Mouse (Mus musculus): Measurements from ENCODE around the gene C8g. TPM values are rescaled to one million over a fixed set of nuclear protein-coding genes. Genes with fewer than 3 reads are reported as not detected.

Gene C8g
- total RNA-seq, 1 experiment: 2.1 TPM

GRCm38 (mm10) chr2:25492988-25493387 is 8.5 kb downstream of the C8g start:
- no peak for DNase-seq (ENCODE audit: low read depth, low spot score)
- H3K4me1 ChIP-seq (ENCODE audit: control insufficient read depth in 2 of 2, insufficient read depth in 2 of 2, low read length in 2 of 2, poor library complexity in 1 of 2): peaks cover 0 to 3% of the 10 kb centered on the region in 2 experiments; a peak in 1 of 4 replicates
- H3K4me3 ChIP-seq (ENCODE audit: insufficient read depth in 1 of 2, low read depth in 1 of 2, low read length in 2 of 2, poor library complexity in 1 of 2, severe bottlenecking in 1 of 2): no peak overlapping the region
- no peak overlapping the region for H3K9ac ChIP-seq (ENCODE audit: insufficient read depth, low read depth, low read length, poor library complexity, severe bottlenecking)
- no peaks in the 10 kb centered on the region for H3K9me3 ChIP-seq (ENCODE audit: control insufficient read depth, insufficient read depth, low read depth, low read length)
- TF ChIP-seq ZC3H11A (IDR thresholded peaks at IDR 0.05; ENCODE audit: borderline replicate concordance, low read depth, low read length) (no peak), ZNF384 (IDR thresholded peaks at IDR 0.05; ENCODE audit: low read depth, low read length) (no peak), HCFC1 (IDR thresholded peaks at IDR 0.05; ENCODE audit: borderline replicate concordance, insufficient read depth, low read length) (no peak), CHD2 (IDR thresholded peaks at IDR 0.05; ENCODE audit: low read depth, low read length) (no peak), MAFK (IDR thresholded peaks at IDR 0.05; ENCODE audit: insufficient read depth, low read depth, low read length) (no peak)
- in situ Hi-C loops (cut with MboI; ENCODE audit: low sequenced_read_pairs in 2 of 2, unreplicated experiment in 2 of 2): no loop called here
- H3K27ac ChIP-seq (ENCODE audit: insufficient read depth, low read depth, low read length, poor library complexity, severe bottlenecking): no peak overlapping the region
- H3K36me3 ChIP-seq (ENCODE audit: control insufficient read depth, insufficient read depth, low read length, poor library complexity, severe bottlenecking): no peaks in the 10 kb centered on the region

DNA sequence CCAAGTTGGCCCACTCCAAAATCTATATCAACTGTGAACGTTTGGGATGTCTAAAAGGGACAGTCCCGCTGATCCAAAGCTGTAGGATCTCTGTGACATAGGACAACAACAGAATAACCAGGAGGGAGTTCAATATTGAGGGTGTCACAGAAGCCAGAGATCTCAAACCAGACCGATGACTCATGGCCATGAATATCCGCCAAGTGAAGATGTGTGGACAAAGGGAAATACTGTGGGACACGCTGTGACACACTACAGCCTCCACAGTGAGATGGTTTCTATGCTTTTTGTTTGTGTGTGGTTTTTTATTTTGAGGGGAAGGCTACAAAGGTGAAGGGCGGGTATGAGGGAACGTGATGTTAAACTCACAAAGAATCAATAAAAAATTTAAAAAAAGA is 12.8 kb downstream of the C8g start:
- Histone ChIP-seq H3K27ac (ENCODE audit: insufficient read depth, low read depth, low read length, poor library complexity, severe bottlenecking) (no peak overlapping the region), H3K36me3 (ENCODE audit: control insufficient read depth, insufficient read depth, low read length, poor library complexity, severe bottlenecking) (no peaks in the 10 kb centered on the region), H3K9me3 (ENCODE audit: control insufficient read depth, insufficient read depth, low read depth, low read length) (no peaks in the 10 kb centered on the region), H3K4me3 (ENCODE audit: insufficient read depth in 1 of 2, low read depth in 1 of 2, low read length in 2 of 2, poor library complexity in 1 of 2, severe bottlenecking in 1 of 2) (no peak overlapping the region), H3K9ac (ENCODE audit: insufficient read depth, low read depth, low read length, poor library complexity, severe bottlenecking) (no peak overlapping the region), H3K4me1 (ENCODE audit: control insufficient read depth in 2 of 2, insufficient read depth in 2 of 2, low read length in 2 of 2, poor library complexity in 1 of 2) (no peaks in the 10 kb centered on the region)
- DNase-seq (ENCODE audit: low read depth, low spot score): no peak
- TF ChIP-seq CHD2 (IDR thresholded peaks at IDR 0.05; ENCODE audit: low read depth, low read length) (no peak), ZC3H11A (IDR thresholded peaks at IDR 0.05; ENCODE audit: borderline replicate concordance, low read depth, low read length) (no peak), MAFK (IDR thresholded peaks at IDR 0.05; ENCODE audit: insufficient read depth, low read depth, low read length) (no peak), HCFC1 (IDR thresholded peaks at IDR 0.05; ENCODE audit: borderline replicate concordance, insufficient read depth, low read length) (no peak), ZNF384 (IDR thresholded peaks at IDR 0.05; ENCODE audit: low read depth, low read length) (no peak)
- in situ Hi-C loops (cut with MboI; ENCODE audit: low sequenced_read_pairs in 2 of 2, unreplicated experiment in 2 of 2): no loop called here

GRCm38 (mm10) chr2:25487965-25488670 is 13.4 kb downstream of the C8g start:
- Histone ChIP-seq H3K9ac (ENCODE audit: insufficient read depth, low read depth, low read length, poor library complexity, severe bottlenecking) (no peak overlapping the region), H3K36me3 (ENCODE audit: control insufficient read depth, insufficient read depth, low read length, poor library complexity, severe bottlenecking) (no peaks in the 10 kb centered on the region), H3K27ac (ENCODE audit: insufficient read depth, low read depth, low read length, poor library complexity, severe bottlenecking) (no peak overlapping the region), H3K4me3 (ENCODE audit: insufficient read depth in 1 of 2, low read depth in 1 of 2, low read length in 2 of 2, poor library complexity in 1 of 2, severe bottlenecking in 1 of 2) (no peak overlapping the region), H3K9me3 (ENCODE audit: control insufficient read depth, insufficient read depth, low read depth, low read length) (no peaks in the 10 kb centered on the region), H3K4me1 (ENCODE audit: control insufficient read depth in 2 of 2, insufficient read depth in 2 of 2, low read length in 2 of 2, poor library complexity in 1 of 2) (no peaks in the 10 kb centered on the region)
- DNase-seq (ENCODE audit: low read depth, low spot score): no peak
- in situ Hi-C loops (cut with MboI; ENCODE audit: low sequenced_read_pairs in 2 of 2, unreplicated experiment in 2 of 2): no loop called here
- TF ChIP-seq ZNF384 (IDR thresholded peaks at IDR 0.05; ENCODE audit: low read depth, low read length) (no peak), ZC3H11A (IDR thresholded peaks at IDR 0.05; ENCODE audit: borderline replicate concordance, low read depth, low read length) (no peak), MAFK (IDR thresholded peaks at IDR 0.05; ENCODE audit: insufficient read depth, low read depth, low read length) (no peak), HCFC1 (IDR thresholded peaks at IDR 0.05; ENCODE audit: borderline replicate concordance, insufficient read depth, low read length) (no peak), CHD2 (IDR thresholded peaks at IDR 0.05; ENCODE audit: low read depth, low read length) (no peak)

GRCm38 (mm10) chr2:25484901-25485647 is 16.4 kb downstream of the C8g start:
- H3K9ac ChIP-seq (ENCODE audit: insufficient read depth, low read depth, low read length, poor library complexity, severe bottlenecking): no peak overlapping the region
- DNase-seq (ENCODE audit: low read depth, low spot score): no peak
- in situ Hi-C loops (cut with MboI; ENCODE audit: low sequenced_read_pairs in 2 of 2, unreplicated experiment in 2 of 2): no loop called here

More at GRCm38 (mm10) chr2:25484901-25485647, 16.4 kb downstream of the C8g start:
- TF ChIP-seq MAFK (IDR thresholded peaks at IDR 0.05; ENCODE audit: insufficient read depth, low read depth, low read length) (no peak), ZNF384 (IDR thresholded peaks at IDR 0.05; ENCODE audit: low read depth, low read length) (no peak), ZC3H11A (IDR thresholded peaks at IDR 0.05; ENCODE audit: borderline replicate concordance, low read depth, low read length) (no peak), HCFC1 (IDR thresholded peaks at IDR 0.05; ENCODE audit: borderline replicate concordance, insufficient read depth, low read length) (no peak), CHD2 (IDR thresholded peaks at IDR 0.05; ENCODE audit: low read depth, low read length) (no peak)
- Histone ChIP-seq H3K27ac (ENCODE audit: insufficient read depth, low read depth, low read length, poor library complexity, severe bottlenecking) (no peak overlapping the region), H3K4me1 (ENCODE audit: control insufficient read depth in 2 of 2, insufficient read depth in 2 of 2, low read length in 2 of 2, poor library complexity in 1 of 2) (no peaks in the 10 kb centered on the region), H3K36me3 (ENCODE audit: control insufficient read depth, insufficient read depth, low read length, poor library complexity, severe bottlenecking) (no peaks in the 10 kb centered on the region), H3K4me3 (ENCODE audit: insufficient read depth in 1 of 2, low read depth in 1 of 2, low read length in 2 of 2, poor library complexity in 1 of 2, severe bottlenecking in 1 of 2) (no peak overlapping the region), H3K9me3 (ENCODE audit: control insufficient read depth, insufficient read depth, low read depth, low read length) (no peaks in the 10 kb centered on the region)
